Mouse (Mus musculus) bone marrow, adult 2 months (tissue): ENCODE data around the gene Hsd17b1.

Source experiments
- CTCF ChIP-seq: fragments of 200-500 bp; IDR thresholded peaks from 2 replicates; pipeline ENCODE4 v1.5.1; 2011; ENCODE audit warnings: low read length, control low read depth; ENCODE audit not compliant: control insufficient read depth, insufficient read depth
- POLR2A ChIP-seq: fragments of 200-500 bp; IDR thresholded peaks from 2 replicates; pipeline ENCODE4 v1.6.1; 2011; ENCODE audit warnings: low read depth, mild to moderate bottlenecking, control low read depth, low read length, borderline replicate concordance; ENCODE audit not compliant: control insufficient read depth

DNA sequence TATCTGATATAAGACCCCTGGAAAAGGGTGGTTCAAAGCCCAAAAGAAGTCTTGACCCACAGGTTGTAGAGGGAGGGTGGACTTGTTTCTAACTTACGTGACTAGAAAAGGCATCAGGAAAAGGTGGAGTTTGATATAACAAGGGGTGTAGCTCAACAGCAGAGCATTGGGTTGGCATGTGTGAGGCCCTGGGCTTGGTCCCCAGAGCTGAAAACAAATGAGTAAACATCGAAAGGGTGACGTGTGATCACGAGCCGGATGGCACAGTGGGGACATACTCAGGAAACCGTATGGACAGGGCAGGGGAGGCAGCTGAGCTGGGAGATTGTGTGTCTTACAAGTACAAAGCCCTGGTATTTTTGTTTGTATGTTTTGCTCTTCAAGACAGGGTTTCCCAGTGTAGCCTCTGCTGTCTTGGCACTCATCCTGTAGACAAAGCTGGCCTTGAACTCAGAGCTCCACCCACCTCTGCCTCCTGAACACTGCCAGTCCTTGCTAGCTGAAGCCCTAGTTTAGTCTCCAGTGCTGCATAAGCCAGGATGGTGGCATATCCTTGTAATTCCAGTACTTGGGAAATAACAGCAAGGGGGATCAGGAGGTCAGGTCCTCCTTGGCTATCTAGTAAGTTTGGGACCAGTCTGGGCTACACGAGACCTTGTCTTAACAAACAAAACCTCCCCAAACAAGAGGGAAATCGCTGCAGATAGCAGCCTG lies 43.4 kb upstream of the Hsd17b1 start:
- TF ChIP-seq POLR2A (no peak), CTCF (no peak)
